Mouse (Mus musculus) forebrain, embryonic 16.5 days (tissue): ENCODE data around the gene Kif3c. TPM values are rescaled to one million over a fixed set of nuclear protein-coding genes. Genes with fewer than 3 reads are reported as not detected.

ENCODE experiments used
- ATAC-seq: fragments of 200-750 bp; cut with Nextera tagmentation; 2 replicates; pipeline ENCODE4 v1.8.0; 2017; ENCODE audit warnings: mild to moderate bottlenecking, moderate library complexity
- H3K27ac ChIP-seq: fragments of 300-500 bp; sonication (generic); 2 replicates; pipeline ENCODE4 v1.5.1; 2014; ENCODE audit warnings: low read length, control low read depth
- H3K27me3 ChIP-seq: fragments of 300-500 bp; sonication (generic); replicated peaks from 2 replicates; pipeline ENCODE4 v1.6.1; 2014; ENCODE audit warnings: low read length; ENCODE audit not compliant: control insufficient read depth, insufficient read depth
- H3K36me3 ChIP-seq: fragments of 300-500 bp; sonication (generic); 2 replicates; pipeline ENCODE4 v1.6.1; 2014; ENCODE audit not compliant: control insufficient read depth, insufficient read depth
- H3K4me1 ChIP-seq: fragments of 300-500 bp; sonication (generic); replicated peaks from 2 replicates; pipeline ENCODE4 v1.6.1; 2014; ENCODE audit warnings: low read length; ENCODE audit not compliant: control insufficient read depth, insufficient read depth
- H3K4me2 ChIP-seq: fragments of 300-500 bp; sonication (generic); 2 replicates; pipeline ENCODE4 v1.6.1; 2014; ENCODE audit warnings: mild to moderate bottlenecking, low read length, control low read depth
- H3K4me3 ChIP-seq: fragments of 300-500 bp; sonication (generic); replicated peaks from 2 replicates; pipeline ENCODE4 v1.5.1; 2014; ENCODE audit warnings: mild to moderate bottlenecking, low read length, control low read depth
- H3K9ac ChIP-seq: fragments of 300-500 bp; sonication (generic); replicated peaks from 2 replicates; pipeline ENCODE4 v1.6.1; 2014; ENCODE audit warnings: low read depth, low read length, control low read depth
- H3K9me3 ChIP-seq: fragments of 300-500 bp; sonication (generic); 2 replicates; pipeline ENCODE4 v1.6.1; 2016; ENCODE audit warnings: low read length; ENCODE audit not compliant: control insufficient read depth
- WGBS: fragments of 180-500 bp; shearing (Covaris S2); extraction: QIAGEN DNeasy Blood & Tissue Kit; methylation state at CpG from one replicate; pipeline ENCODE4 v1.1.7; 2014; 5-methylcytosine and 5-hydroxymethylcytosine counted together
- polyA plus RNA-seq: library from polyadenylated mRNA; unstranded; fragments of >200 nt; fragmentation: Nextera tagmentation; extraction: Ambion mirVana; gene quantifications from 2 replicates; pipeline ENCODE4 v1.2.1, GENCODE M21; 2015

The Kif3c gene
- polyA plus RNA-seq, 1 experiment from 2014 or later, result 118 TPM

GRCm38 (mm10) chr12:3365449-3366189 lies 687 bp downstream of the Kif3c start:
- peak; percentile 32 for ATAC-seq
- peak overlapping the region; percentile 73 for H3K4me2 ChIP-seq
- under 1% methylated on average over 31 of the region's 31 CpGs for WGBS
- peak overlapping the region; percentile 95 for H3K9ac ChIP-seq
- peak overlapping the region; percentile 98 for H3K27ac ChIP-seq
- 0 out of 2 replicates have a peak, but pooled peaks cover 5% of the 10 kb centered on the region for H3K9me3 ChIP-seq
- H3K27me3 ChIP-seq, result no peaks in the 10 kb centered on the region
- peaks cover 13% of the 10 kb centered on the region; the same call in 1 of the 2 replicates for H3K36me3 ChIP-seq
- H3K4me3 ChIP-seq, result peak overlapping the region; percentile 83
- peaks cover 44% of the 10 kb centered on the region for H3K4me1 ChIP-seq

- 0 out of 2 replicates have a peak, but pooled peaks have one; percentile 1 for ATAC-seq
- peaks cover 52% of the 10 kb centered on the region for H3K4me1 ChIP-seq
- peak overlapping the region; percentile 95 for H3K9ac ChIP-seq
- H3K4me3 ChIP-seq, result peak overlapping the region; percentile 83
- H3K36me3 ChIP-seq, result peaks cover 13% of the 10 kb centered on the region; the same call in 1 of the 2 replicates
- 0 out of 2 replicates have a peak, but pooled peaks cover 5% of the 10 kb centered on the region for H3K9me3 ChIP-seq
- no peaks in the 10 kb centered on the region for H3K27me3 ChIP-seq
- H3K4me2 ChIP-seq, result peak overlapping the region; percentile 73
- 65% methylated on average over 22 of the region's 22 CpGs for WGBS
- peak overlapping the region; percentile 98 for H3K27ac ChIP-seq
Measured at GRCm38 (mm10) chr12:3366190-3366956, 1.4 kb downstream of the Kif3c start.

- Histone ChIP-seq H3K4me1 (peaks cover 57% of the 10 kb centered on the region), H3K36me3 (peaks cover 13% of the 10 kb centered on the region; the same call in 1 of the 2 replicates), H3K27ac (no peak overlapping the region), H3K4me2 (peak overlapping the region; percentile 73), H3K9me3 (0 out of 2 replicates have a peak, but pooled peaks cover 5% of the 10 kb centered on the region), H3K27me3 (no peaks in the 10 kb centered on the region), H3K4me3 (peak overlapping the region; percentile 83), H3K9ac (no peak overlapping the region)
- ATAC-seq, result no peak
- 99% methylated on average over 14 of the region's 14 CpGs for WGBS
Measured at GRCm38 (mm10) chr12:3366957-3367260, 2.0 kb downstream of the Kif3c start.

- Histone ChIP-seq H3K27ac (no peak overlapping the region), H3K9ac (peak overlapping the region; percentile 40), H3K27me3 (no peaks in the 10 kb centered on the region), H3K36me3 (peaks cover 13% of the 10 kb centered on the region; the same call in 1 of the 2 replicates), H3K9me3 (0 out of 2 replicates have a peak, but pooled peaks cover 5% of the 10 kb centered on the region), H3K4me3 (peak overlapping the region; percentile 43), H3K4me1 (peaks cover 74% of the 10 kb centered on the region), H3K4me2 (peak overlapping the region; percentile 73)
- WGBS, result 13% methylated on average over 3 of the region's 3 CpGs
- no peak for ATAC-seq
Measured at GRCm38 (mm10) chr12:3368771-3369170, 3.8 kb downstream of the Kif3c start.

GRCm38 (mm10) chr12:3370979-3371925 lies 6.3 kb downstream of the Kif3c start:
- peak; percentile 22 for ATAC-seq

GRCm38 (mm10) chr12:3371991-3372390 lies 7.1 kb downstream of the Kif3c start:
- WGBS, result 8% methylated on average over 3 of the region's 3 CpGs
- peaks cover 60% of the 10 kb centered on the region for H3K4me1 ChIP-seq

More at GRCm38 (mm10) chr12:3370979-3371925, 6.3 kb downstream of the Kif3c start:
- H3K9me3 ChIP-seq, result 0 out of 2 replicates have a peak, but pooled peaks cover 5% of the 10 kb centered on the region
- H3K36me3 ChIP-seq, result peaks cover 16% of the 10 kb centered on the region; the same call in 1 of the 2 replicates
- H3K4me3 ChIP-seq, result peak overlapping the region; percentile 40
- H3K4me1 ChIP-seq, result peaks cover 68% of the 10 kb centered on the region
- WGBS, result 3% methylated on average over 11 of the region's 11 CpGs
- H3K27ac ChIP-seq, result peak overlapping the region; percentile 79
- no peaks in the 10 kb centered on the region for H3K27me3 ChIP-seq
- H3K4me2 ChIP-seq, result peak overlapping the region; percentile 72
- H3K9ac ChIP-seq, result peak overlapping the region; percentile 42

GRCm38 (mm10) chr12:3373566-3373965 lies 8.6 kb downstream of the Kif3c start:
- Histone ChIP-seq H3K27ac (no peak overlapping the region), H3K27me3 (no peaks in the 10 kb centered on the region), H3K4me1 (peaks cover 53% of the 10 kb centered on the region), H3K4me2 (no peak overlapping the region), H3K4me3 (no peak overlapping the region), H3K9ac (no peak overlapping the region), H3K9me3 (no peaks in the 10 kb centered on the region), H3K36me3 (peaks cover 6% of the 10 kb centered on the region)
- 96% methylated on average over 6 of the region's 6 CpGs for WGBS
- ATAC-seq, result no peak

More at GRCm38 (mm10) chr12:3371991-3372390, 7.1 kb downstream of the Kif3c start:
- H3K9me3 ChIP-seq, result 0 out of 2 replicates have a peak, but pooled peaks cover 2% of the 10 kb centered on the region
- H3K9ac ChIP-seq, result peak overlapping the region; percentile 42; the same call in 1 of the 2 replicates
- peak; percentile 71 for ATAC-seq
- peak overlapping the region; percentile 79 for H3K27ac ChIP-seq
- peaks cover 11% of the 10 kb centered on the region; the same call in 1 of the 2 replicates for H3K36me3 ChIP-seq
- peak overlapping the region; percentile 72 for H3K4me2 ChIP-seq
- peak overlapping the region; percentile 40 for H3K4me3 ChIP-seq
- H3K27me3 ChIP-seq, result no peaks in the 10 kb centered on the region

- H3K4me3 ChIP-seq, result no peak overlapping the region
- no peaks in the 10 kb centered on the region for H3K27me3 ChIP-seq
- no peak overlapping the region for H3K27ac ChIP-seq
- 61% methylated on average over 5 of the region's 5 CpGs for WGBS
- H3K9me3 ChIP-seq, result no peaks in the 10 kb centered on the region
- peaks cover 8% of the 10 kb centered on the region for H3K36me3 ChIP-seq
- peaks cover 49% of the 10 kb centered on the region for H3K4me1 ChIP-seq
- H3K4me2 ChIP-seq, result no peak overlapping the region
- H3K9ac ChIP-seq, result no peak overlapping the region
- ATAC-seq, result no peak
Measured at GRCm38 (mm10) chr12:3374552-3374951, 9.6 kb downstream of the Kif3c start.
